Mouse (Mus musculus) embryonic facial prominence, embryonic 12.5 days (tissue): ENCODE results near the gene Rmnd5b. TPM values are rescaled to one million over a fixed set of nuclear protein-coding genes. Genes with fewer than 3 reads are reported as not detected.
"Not testable (repeated sequence)": the region's sequence is repeated elsewhere in the genome, so short reads cannot be mapped to it uniquely, and the experiment has no call there.

Experiments
- ATAC-seq: fragments of 200-750 bp; cut with Nextera tagmentation; 2 replicates; pipeline ENCODE4 v1.8.0; 2017; ENCODE audit not compliant: insufficient number of reproducible peaks, insufficient read depth, low FRiP score, low TSS enrichment
- H3K27ac ChIP-seq: fragments of 300-500 bp; sonication (generic); 2 replicates; pipeline ENCODE4 v1.5.1; 2016; ENCODE audit warnings: mild to moderate bottlenecking
- H3K27me3 ChIP-seq: fragments of 300-500 bp; sonication (generic); 2 replicates; pipeline ENCODE4 v1.6.1; 2016; ENCODE audit warnings: mild to moderate bottlenecking, moderate library complexity
- H3K36me3 ChIP-seq: fragments of 300-500 bp; sonication (generic); 2 replicates; pipeline ENCODE4 v1.6.1; 2016; ENCODE audit warnings: mild to moderate bottlenecking
- H3K4me1 ChIP-seq: fragments of 300-500 bp; sonication (generic); 2 replicates; pipeline ENCODE4 v1.6.1; 2016
- H3K4me2 ChIP-seq: fragments of 300-500 bp; sonication (generic); replicated peaks from 2 replicates; pipeline ENCODE4 v1.6.1; 2016; ENCODE audit warnings: mild to moderate bottlenecking, moderate library complexity
- H3K4me3 ChIP-seq: fragments of 300-500 bp; sonication (generic); 2 replicates; pipeline ENCODE4 v1.5.1; 2016; ENCODE audit warnings: mild to moderate bottlenecking
- H3K9ac ChIP-seq: fragments of 300-500 bp; sonication (generic); 2 replicates; pipeline ENCODE4 v1.6.1; 2016; ENCODE audit warnings: mild to moderate bottlenecking, moderate library complexity
- H3K9me3 ChIP-seq: fragments of 300-500 bp; sonication (generic); 2 replicates; pipeline ENCODE4 v1.6.1; 2016; ENCODE audit warnings: mild to moderate bottlenecking, moderate library complexity
- WGBS: fragments of 180-500 bp; shearing (Covaris S2); methylation state at CpG from one replicate; pipeline ENCODE4 v1.1.7; 2016; 5-methylcytosine and 5-hydroxymethylcytosine counted together
- polyA plus RNA-seq: library from polyadenylated mRNA; unstranded; fragments of >200 nt; fragmentation: Nextera tagmentation; extraction: Ambion mirVana; gene quantifications from 2 replicates; pipeline ENCODE4 v1.2.1, GENCODE M21; 2016

Gene Rmnd5b
- polyA plus RNA-seq, 1 experiment from 2014 or later = 43.7 TPM

- Histone ChIP-seq H3K4me3 (peak overlapping the region; percentile 81), H3K9ac (peak overlapping the region; percentile 72), H3K36me3 (no peaks in the 10 kb centered on the region), H3K4me2 (peak overlapping the region; percentile 80), H3K27ac (peak overlapping the region; percentile 77), H3K9me3 (no peaks in the 10 kb centered on the region), H3K27me3 (no peaks in the 10 kb centered on the region), H3K4me1 (peaks cover 19% of the 10 kb centered on the region)
- ATAC-seq = no peak
- WGBS = 3% methylated on average over 6 of the region's 6 CpGs
These were observed 608 bp upstream of the Rmnd5b start for GRCm38 (mm10) chr11:51636323-51636684.

DNA sequence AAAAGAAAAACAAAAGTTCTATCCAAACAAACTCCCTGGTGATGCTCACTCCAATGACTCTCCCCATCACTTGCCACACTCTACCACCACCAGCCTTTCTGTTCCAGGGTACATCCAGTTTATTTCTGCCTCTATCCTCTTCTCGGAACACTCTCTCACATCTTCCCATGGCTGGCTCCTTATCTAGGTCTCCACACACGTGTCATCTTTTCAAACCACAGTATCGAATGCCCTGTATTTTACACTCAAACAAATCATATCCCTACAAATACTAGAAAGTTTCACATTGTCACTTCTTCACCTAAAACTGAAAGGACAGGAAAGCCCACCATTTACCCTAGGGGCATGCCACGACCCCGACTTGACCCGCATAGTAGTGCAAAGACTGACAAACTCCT, 570 bp downstream of the Rmnd5b start:
- Histone ChIP-seq H3K27ac (peak overlapping the region; percentile 77; the same call in 1 of the 2 replicates), H3K9me3 (no peaks in the 10 kb centered on the region), H3K4me3 (peak overlapping the region; percentile 81), H3K9ac (peak overlapping the region; percentile 72), H3K4me2 (peak overlapping the region; percentile 80), H3K27me3 (no peaks in the 10 kb centered on the region), H3K36me3 (no peaks in the 10 kb centered on the region), H3K4me1 (peaks cover 19% of the 10 kb centered on the region)
- no peak for ATAC-seq
- WGBS = 20% methylated on average over 6 of the region's 6 CpGs

- H3K4me1 ChIP-seq = peaks cover 19% of the 10 kb centered on the region
- H3K27ac ChIP-seq = no peak overlapping the region
- peaks cover 3% of the 10 kb centered on the region; the same call in 1 of the 2 replicates for H3K36me3 ChIP-seq
- ATAC-seq = no peak
- H3K27me3 ChIP-seq = no peaks in the 10 kb centered on the region
- H3K9me3 ChIP-seq = no peaks in the 10 kb centered on the region
- no peak overlapping the region for H3K9ac ChIP-seq
- H3K4me3 ChIP-seq = no peak overlapping the region
- 93% methylated on average over 3 of the region's 3 CpGs for WGBS
- H3K4me2 ChIP-seq = no peak overlapping the region
These were observed 2.0 kb downstream of the Rmnd5b start for GRCm38 (mm10) chr11:51633721-51634120.

DNA sequence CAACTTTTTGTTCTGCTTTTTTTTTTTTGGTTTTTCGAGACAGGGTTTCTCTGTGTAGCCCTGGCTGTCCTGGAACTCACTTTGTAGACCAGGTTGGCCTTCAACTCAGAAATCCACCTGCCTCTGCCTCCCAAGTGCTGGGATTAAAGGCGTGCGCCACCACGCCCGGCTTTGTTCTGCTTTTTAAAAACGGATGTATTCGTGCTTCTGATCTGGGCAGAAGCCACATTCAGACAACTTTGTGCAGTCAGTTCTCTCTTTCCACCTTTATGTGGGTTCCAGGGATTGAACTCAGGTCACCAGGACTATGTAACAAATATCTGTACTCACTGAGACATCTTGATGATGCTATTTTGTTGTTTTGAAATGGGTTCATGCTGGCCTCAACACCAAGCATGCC, 2.5 kb downstream of the Rmnd5b start:
- H3K9me3 ChIP-seq, H3K27ac ChIP-seq, H3K4me3 ChIP-seq, H3K4me2 ChIP-seq, ATAC-seq, H3K9ac ChIP-seq, H3K36me3 ChIP-seq, H3K27me3 ChIP-seq: not testable (repeated sequence)
- 93% methylated on average over 7 of the region's 7 CpGs for WGBS
- peaks cover 19% of the 10 kb centered on the region for H3K4me1 ChIP-seq

DNA sequence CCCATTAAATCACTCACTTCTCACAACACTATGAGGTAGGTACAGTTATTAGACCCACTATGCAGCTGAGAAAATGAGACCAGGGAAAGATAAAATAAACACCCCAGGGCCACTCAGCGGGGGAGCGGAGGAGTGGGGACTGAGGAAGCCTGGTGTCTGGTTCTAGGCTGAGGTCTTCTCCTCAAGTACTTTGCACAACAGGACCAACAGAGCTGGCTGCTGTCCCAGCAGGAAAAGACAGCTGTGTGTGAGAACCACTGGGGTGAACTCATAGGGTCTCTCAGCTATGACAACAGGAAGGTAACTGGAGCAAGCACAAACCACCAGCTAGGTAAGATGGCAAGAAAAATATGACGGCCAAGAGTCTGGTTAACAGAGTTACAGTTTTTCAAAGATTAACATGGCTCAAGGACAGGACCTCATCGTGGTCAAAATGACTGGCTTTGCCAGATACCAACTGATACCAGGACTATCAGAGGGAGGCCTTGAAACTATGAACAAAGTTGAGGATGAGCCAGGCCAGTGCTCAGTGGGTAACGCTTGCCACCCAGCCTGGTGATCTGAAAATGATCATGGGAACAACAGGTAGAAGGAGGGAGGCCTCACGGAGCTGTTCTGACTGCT, 3.5 kb downstream of the Rmnd5b start:
- no peak for ATAC-seq
- peaks cover 13% of the 10 kb centered on the region; the same call in 1 of the 2 replicates for H3K4me1 ChIP-seq
- H3K9ac ChIP-seq = no peak overlapping the region
- no peak overlapping the region for H3K4me2 ChIP-seq
- no peaks in the 10 kb centered on the region for H3K27me3 ChIP-seq
- H3K4me3 ChIP-seq = no peak overlapping the region
- no peaks in the 10 kb centered on the region for H3K9me3 ChIP-seq
- H3K36me3 ChIP-seq = peaks cover 8% of the 10 kb centered on the region; the same call in 1 of the 2 replicates
- 84% methylated on average over 6 of the region's 6 CpGs for WGBS
- no peak overlapping the region for H3K27ac ChIP-seq

DNA sequence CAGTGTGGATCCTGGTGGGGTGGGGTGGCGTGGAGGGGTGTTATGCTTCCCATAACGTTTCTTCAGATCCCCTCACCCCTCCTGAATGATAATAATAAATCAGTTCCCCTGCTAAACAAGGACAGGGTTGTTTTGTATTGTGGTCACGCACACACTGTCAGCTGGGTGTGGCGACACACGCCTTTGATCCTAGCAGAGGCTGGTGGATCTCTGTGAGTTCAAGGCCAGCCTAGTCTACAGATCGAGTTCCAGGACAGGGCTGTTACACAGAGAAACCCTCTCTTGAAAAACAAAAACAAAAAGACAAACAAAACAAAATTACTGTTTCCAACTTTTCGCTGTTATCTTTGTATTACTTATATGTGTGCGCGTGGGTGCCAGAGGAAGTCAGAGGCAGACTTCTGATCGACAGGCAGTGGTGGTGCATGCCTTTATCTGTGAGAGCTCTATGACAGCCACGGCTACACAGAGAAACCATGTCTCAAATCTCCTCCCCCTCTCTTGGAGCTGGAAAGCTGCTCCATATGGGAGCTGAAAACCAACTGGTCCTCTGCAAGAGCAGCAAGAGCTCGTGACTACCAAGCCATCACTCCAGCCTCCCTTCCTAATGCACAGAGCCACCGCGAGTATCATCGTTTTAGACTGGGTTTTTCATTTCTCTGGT, 5.9 kb downstream of the Rmnd5b start:
- H3K4me2 ChIP-seq = no peak overlapping the region
- no peaks in the 10 kb centered on the region for H3K9me3 ChIP-seq
- WGBS = 80% methylated on average over 15 of the region's 15 CpGs
- no peak overlapping the region for H3K9ac ChIP-seq
- H3K4me1 ChIP-seq = peaks cover 4% of the 10 kb centered on the region; the same call in 1 of the 2 replicates
- no peaks in the 10 kb centered on the region for H3K27me3 ChIP-seq
- H3K27ac ChIP-seq = no peak overlapping the region
- ATAC-seq = no peak
- no peak overlapping the region for H3K4me3 ChIP-seq
- peaks cover 28% of the 10 kb centered on the region for H3K36me3 ChIP-seq

DNA sequence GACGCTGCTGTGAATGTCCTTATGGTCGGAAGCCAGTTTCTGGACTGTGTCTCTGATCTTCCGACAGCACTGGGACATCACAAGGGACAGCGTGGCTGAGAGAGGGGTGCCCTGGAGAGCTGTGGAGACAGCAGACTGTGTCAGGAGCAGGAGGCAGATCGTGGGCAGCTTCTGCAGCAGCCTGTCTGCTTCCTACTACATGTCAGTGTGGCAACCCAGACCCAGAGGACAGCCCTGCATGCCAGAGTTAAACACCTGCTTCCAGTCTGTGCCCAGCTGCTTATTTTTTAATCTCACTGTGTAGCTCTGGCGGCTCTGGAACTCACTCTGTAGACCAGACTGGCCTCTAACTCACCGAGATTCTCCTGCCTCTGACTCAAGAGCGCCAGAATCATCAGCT, 7.8 kb downstream of the Rmnd5b start:
- Histone ChIP-seq H3K27me3 (no peaks in the 10 kb centered on the region), H3K4me3 (no peak overlapping the region), H3K27ac (no peak overlapping the region), H3K9me3 (no peaks in the 10 kb centered on the region), H3K4me1 (no peaks in the 10 kb centered on the region), H3K9ac (no peak overlapping the region), H3K36me3 (peaks cover 46% of the 10 kb centered on the region), H3K4me2 (no peak overlapping the region)
- 90% methylated on average over 8 of the region's 8 CpGs for WGBS
- no peak for ATAC-seq

GRCm38 (mm10) chr11:51627425-51627824, 8.3 kb downstream of the Rmnd5b start:
- H3K36me3 ChIP-seq = peaks cover 51% of the 10 kb centered on the region
- H3K9ac ChIP-seq = no peak overlapping the region
- H3K4me3 ChIP-seq = no peak overlapping the region
- no peak for ATAC-seq
- no peak overlapping the region for H3K27ac ChIP-seq
- H3K9me3 ChIP-seq = no peaks in the 10 kb centered on the region
- 92% methylated on average over 9 of the region's 9 CpGs for WGBS
- H3K4me1 ChIP-seq = no peaks in the 10 kb centered on the region
- no peak overlapping the region for H3K4me2 ChIP-seq
- H3K27me3 ChIP-seq = no peaks in the 10 kb centered on the region

DNA sequence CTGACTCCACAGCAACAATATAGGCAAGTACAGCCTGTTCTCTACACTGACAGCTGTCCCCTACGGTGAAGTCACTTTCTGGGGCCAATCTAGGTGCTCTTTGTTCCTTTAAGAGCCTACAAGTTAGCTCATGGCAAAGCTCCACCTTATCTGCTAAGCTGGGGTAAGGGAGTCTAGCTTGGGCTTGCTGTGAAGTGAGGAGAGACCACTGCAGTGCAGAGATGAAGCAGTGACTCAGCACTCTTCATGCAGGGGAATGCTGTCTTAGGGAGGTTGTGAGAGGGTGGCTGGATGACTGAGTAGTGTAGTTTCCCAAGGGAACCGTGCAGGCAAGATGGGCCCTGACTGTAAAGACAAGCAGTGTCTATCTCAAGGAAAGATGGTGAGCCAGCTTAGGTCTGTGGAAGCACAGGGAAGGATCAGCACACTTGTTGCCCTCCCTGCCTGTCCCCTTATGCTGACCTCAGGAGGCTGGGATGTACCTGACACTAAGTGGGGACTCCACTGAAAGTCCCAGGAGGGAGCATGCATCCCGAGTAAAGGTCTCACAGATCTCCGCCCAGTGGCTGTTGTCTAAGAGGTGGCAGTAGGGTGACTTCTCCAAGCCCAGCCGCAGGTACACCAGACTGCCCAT, 10.4 kb downstream of the Rmnd5b start:
- H3K4me2 ChIP-seq = no peak overlapping the region
- H3K4me3 ChIP-seq = no peak overlapping the region
- WGBS = 79% methylated on average over 5 of the region's 5 CpGs
- no peak for ATAC-seq
- H3K27me3 ChIP-seq = no peaks in the 10 kb centered on the region
- peaks cover 7% of the 10 kb centered on the region for H3K4me1 ChIP-seq
- no peaks in the 10 kb centered on the region for H3K9me3 ChIP-seq
- H3K36me3 ChIP-seq = peaks cover 63% of the 10 kb centered on the region
- no peak overlapping the region for H3K27ac ChIP-seq
- no peak overlapping the region for H3K9ac ChIP-seq

GRCm38 (mm10) chr11:51622971-51623491, 12.7 kb downstream of the Rmnd5b start:
- H3K4me1 ChIP-seq = peaks cover 9% of the 10 kb centered on the region
- H3K9me3 ChIP-seq = no peaks in the 10 kb centered on the region
- no peak overlapping the region for H3K4me2 ChIP-seq
- H3K27me3 ChIP-seq = no peaks in the 10 kb centered on the region
- peaks cover 56% of the 10 kb centered on the region for H3K36me3 ChIP-seq
- no peak overlapping the region for H3K27ac ChIP-seq
- no peak overlapping the region for H3K9ac ChIP-seq
- 88% methylated on average over 7 of the region's 7 CpGs for WGBS
- H3K4me3 ChIP-seq = no peak overlapping the region
- no peak for ATAC-seq

DNA sequence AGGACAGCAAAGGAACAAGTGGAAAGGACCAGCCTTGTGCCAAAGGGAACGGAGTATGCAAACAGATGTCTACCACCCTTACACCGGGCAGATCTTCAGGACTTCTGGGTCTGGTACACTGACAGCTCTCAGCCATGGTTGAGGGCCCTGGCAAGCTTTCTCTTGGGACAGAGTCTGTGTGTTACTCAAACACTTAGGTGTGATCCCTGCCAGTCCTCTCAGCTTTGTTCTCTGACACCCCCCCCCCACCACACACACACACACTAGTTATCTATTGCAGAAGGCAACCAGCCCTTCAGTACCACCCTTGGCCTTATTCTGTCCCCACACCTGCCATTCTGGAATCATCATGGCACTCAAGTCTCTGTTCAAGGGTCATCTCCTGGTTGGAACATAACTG, 13.9 kb downstream of the Rmnd5b start:
- ATAC-seq = no peak
- H3K4me1 ChIP-seq = peaks cover 9% of the 10 kb centered on the region
- H3K27ac ChIP-seq = no peak overlapping the region
- no peak overlapping the region for H3K4me2 ChIP-seq
- peaks cover 52% of the 10 kb centered on the region for H3K36me3 ChIP-seq
- WGBS = 83% methylated on average over 2 of the region's 2 CpGs
- H3K9me3 ChIP-seq = no peaks in the 10 kb centered on the region
- no peak overlapping the region for H3K4me3 ChIP-seq
- H3K27me3 ChIP-seq = no peaks in the 10 kb centered on the region
- H3K9ac ChIP-seq = no peak overlapping the region

DNA sequence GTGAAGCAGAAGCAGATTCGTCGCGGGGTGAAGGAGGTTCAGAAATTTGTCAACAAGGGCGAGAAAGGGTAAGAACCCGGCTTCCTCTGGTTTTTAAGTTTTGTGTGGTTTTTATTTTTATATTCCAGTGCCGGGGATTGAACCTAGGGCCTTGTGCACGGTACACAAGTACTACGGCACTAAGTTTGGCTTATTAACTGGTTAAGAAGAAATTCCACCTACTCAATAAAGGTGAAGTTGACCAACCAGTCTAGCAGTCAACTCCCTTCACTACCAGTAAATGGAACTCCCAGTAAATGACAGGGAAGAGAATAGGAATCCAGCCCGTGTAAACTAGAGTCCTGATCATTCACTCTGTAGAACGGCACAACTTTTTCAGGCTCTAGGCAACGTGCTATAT, 15.6 kb downstream of the Rmnd5b start:
- Histone ChIP-seq H3K4me3 (peak overlapping the region; percentile 84), H3K4me1 (peaks cover 12% of the 10 kb centered on the region), H3K36me3 (peaks cover 38% of the 10 kb centered on the region), H3K27me3 (no peaks in the 10 kb centered on the region), H3K4me2 (peak overlapping the region; percentile 82), H3K9me3 (no peaks in the 10 kb centered on the region), H3K9ac (peak overlapping the region; percentile 73), H3K27ac (peak overlapping the region; percentile 30; the same call in 1 of the 2 replicates)
- WGBS = 2% methylated on average over 11 of the region's 11 CpGs
- no peak for ATAC-seq
